Mouse (Mus musculus): ENCODE results near the gene Marc2. TPM values are rescaled to one million over a fixed set of nuclear protein-coding genes. Genes with fewer than 3 reads are reported as not detected.

Marc2 gene
- total RNA-seq, 2 experiments from 2014 or later = 93.0 to 97.6 TPM

- DNase-seq (ENCODE audit: low spot score in 2 of 2) = no peak
These were observed 11.0 kb upstream of the Marc2 start for GRCm38 (mm10) chr1:184857216-184857615.

DNA sequence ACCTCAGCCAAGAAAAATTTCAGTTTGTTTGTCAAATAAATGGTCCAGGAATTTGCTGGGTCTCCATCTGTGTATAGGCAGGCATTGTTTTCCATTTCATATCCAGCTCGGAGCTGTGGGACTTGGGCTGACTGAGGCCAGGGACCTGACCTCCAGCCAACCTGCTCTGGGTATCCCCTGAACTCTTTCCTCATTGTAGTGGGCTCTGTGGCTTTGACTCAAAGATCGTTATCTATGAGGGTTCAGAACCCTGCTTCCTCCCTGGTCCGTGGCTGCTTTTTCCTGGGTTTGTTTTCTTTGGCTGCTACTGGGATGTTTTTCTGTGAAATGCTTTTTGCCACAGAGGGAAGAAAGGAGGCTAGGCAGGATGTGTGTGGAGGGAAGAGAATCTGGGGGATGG, 7.7 kb upstream of the Marc2 start:
- DNase-seq (ENCODE audit: low spot score in 2 of 2) = no peak

- DNase-seq (ENCODE audit: low spot score in 2 of 2) = peak; percentile 36 to 54
These were observed 7.1 kb upstream of the Marc2 start for GRCm38 (mm10) chr1:184853339-184853738.

DNA sequence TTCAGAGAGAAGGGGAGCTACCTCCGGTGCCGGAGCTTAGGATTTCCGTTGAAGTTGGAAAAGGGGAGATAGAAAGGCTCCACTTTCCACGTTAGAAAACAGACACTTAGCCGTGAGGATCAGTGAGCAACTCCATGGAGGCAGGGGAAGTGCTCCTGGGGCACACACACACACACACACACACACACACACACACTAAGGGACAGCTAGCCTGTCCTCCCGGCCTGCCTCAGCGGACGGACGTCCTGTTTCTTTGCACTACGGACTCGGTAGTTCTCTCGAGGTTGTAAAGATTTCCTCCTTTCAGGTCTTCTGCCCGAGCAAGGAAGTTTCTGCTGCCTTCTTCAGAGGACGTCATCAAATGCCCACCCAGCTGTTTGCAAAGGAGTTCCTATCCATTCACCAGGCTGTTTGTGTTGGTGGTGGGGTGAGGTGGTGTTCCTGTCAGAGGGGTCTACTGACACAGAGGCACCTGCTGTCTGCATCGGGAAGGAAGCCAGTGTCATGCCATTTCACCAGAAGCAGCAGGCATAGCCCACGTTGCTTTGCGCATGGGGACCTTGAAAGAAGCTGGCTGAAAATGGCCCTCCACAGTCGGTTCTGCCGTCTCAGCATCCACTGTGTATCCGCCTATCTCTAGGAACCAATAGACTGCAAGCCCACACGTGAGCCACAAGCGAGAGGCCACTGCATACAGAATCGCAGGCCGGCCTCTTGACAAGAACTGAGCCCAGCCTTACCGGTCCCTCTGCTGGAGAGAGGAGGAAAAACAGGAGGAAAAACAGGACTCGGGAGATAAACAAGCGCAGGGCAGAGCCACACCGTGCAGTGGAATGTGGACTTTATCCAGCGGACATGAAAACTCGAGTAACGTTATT, 5.7 kb upstream of the Marc2 start:
- peak; percentile 67 to 86 for DNase-seq (ENCODE audit: low spot score in 2 of 2)

DNA sequence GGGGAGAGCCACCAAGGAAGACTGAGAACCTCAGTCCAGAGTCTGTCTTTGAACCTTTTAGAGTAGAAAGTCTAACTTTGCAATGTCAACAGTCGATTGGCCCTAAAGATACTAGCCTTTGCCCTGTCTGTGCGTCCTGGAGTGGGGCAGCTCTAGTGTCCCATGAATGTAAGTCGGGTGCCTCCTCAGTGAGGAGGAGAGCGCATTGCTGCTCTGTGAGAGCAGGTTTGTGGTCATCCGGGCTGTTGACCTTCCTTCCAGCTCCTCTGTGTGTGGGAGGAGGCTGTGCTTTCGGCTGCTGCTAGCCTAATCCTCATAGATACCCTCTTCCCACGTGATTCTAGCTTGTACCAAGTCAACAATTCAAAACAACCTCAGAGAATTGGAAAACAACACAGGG, 4.9 kb upstream of the Marc2 start:
- DNase-seq (ENCODE audit: low spot score in 2 of 2) = no peak

GRCm38 (mm10) chr1:184846973-184847372, 722 bp upstream of the Marc2 start:
- DNase-seq (ENCODE audit: low spot score in 2 of 2) = no peak

- peak; percentile 80 to 86 for DNase-seq (ENCODE audit: low spot score in 2 of 2)
These were observed 860 bp downstream of the Marc2 start for GRCm38 (mm10) chr1:184845111-184846071.

DNA sequence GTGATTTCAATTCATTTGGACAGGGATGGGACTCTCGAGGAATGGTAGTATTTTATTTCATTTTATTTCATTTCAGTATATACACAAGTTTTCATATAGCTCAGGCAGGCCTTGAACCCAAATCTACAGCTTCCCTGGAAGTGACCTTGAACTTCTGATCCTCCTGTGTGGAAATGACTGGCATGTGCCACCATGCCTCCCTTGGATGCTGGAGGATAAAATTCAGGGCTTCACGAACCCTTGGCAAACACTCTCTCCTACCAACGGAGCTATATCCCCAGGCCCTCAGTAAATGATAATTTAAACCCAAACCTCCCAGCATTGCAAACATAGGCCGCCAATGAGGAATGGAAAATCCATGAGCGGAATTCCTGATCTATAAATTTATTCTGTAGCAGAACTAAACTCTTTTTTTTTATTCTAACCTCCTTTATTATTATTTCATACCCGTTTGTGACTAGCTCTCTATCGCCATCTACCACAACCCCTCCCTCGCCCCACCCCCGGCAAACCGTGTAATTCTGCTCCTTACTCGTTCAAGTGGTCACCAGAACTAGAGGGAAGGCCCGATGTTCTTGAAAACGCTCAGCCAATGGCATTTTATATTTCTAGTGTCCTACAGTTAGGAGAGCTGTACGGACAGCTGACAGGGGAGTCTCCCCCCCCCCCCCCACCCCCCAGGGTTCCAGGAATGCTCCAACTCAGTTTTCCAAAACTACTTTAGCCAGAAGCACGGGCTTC, 1.8 kb downstream of the Marc2 start:
- DNase-seq (ENCODE audit: low spot score in 2 of 2) = no peak

DNA sequence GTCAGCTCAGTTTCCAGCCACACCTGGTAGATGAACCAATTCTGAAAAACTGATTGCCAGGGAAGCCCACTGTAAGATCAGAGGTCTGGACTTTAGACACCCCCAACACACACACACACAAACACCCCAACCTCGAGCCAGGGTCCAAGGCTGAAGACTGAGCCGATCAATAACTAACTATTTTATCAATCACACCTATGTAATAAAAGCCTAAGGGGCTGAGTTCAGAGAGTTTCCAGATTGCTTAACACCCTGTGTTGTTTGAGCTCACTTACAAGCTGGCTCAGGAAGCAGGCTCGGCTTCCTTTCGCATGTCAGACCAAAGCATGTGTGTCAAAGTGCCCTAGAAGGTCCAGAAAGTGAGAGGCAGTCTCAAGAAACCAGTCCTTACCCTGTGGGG, 8.6 kb downstream of the Marc2 start:
- no peak for DNase-seq (ENCODE audit: low spot score in 2 of 2)

DNA sequence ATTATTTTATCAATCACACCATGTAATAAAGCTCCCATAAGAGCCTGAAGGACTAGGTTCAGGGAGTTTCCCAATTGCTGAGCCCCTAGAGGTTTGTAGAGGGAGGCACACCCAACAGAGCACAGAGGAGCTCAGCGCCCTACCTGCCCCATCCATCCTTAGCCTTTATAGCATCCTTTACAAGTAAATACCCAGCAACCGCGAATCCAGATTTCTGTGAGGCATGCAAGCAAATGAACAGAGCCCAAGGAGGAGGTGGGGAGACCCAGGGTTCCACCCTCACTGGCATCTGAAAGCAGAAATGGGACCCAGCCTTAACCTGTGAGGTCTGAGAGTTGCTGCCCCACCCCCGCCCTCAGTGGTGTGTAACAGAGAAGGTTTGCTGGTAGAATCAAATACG, 9.9 kb downstream of the Marc2 start:
- no peak for DNase-seq (ENCODE audit: low spot score in 2 of 2)

GRCm38 (mm10) chr1:184833499-184833898, 12.8 kb downstream of the Marc2 start:
- no peak for DNase-seq (ENCODE audit: low spot score in 2 of 2)

GRCm38 (mm10) chr1:184832211-184832610, 14.0 kb downstream of the Marc2 start:
- DNase-seq (ENCODE audit: low spot score in 2 of 2) = no peak

- DNase-seq (ENCODE audit: low spot score in 2 of 2) = no peak
These were observed 16.4 kb downstream of the Marc2 start for GRCm38 (mm10) chr1:184829897-184830296.

- DNase-seq (ENCODE audit: low spot score in 2 of 2) = no peak
These were observed 19.0 kb downstream of the Marc2 start for GRCm38 (mm10) chr1:184827175-184827701.

- peak; percentile 52 to 66 for DNase-seq (ENCODE audit: low spot score in 2 of 2)
These were observed 21.2 kb downstream of the Marc2 start for GRCm38 (mm10) chr1:184825093-184825492.

- peak; percentile 74 to 89 for DNase-seq (ENCODE audit: low spot score in 2 of 2)
These were observed 21.8 kb downstream of the Marc2 start for GRCm38 (mm10) chr1:184824439-184824851.

GRCm38 (mm10) chr1:184822678-184823077, 23.6 kb downstream of the Marc2 start:
- DNase-seq (ENCODE audit: low spot score in 2 of 2) = peak; percentile 19 to 63

- no peak for DNase-seq (ENCODE audit: low spot score in 2 of 2)
These were observed 28.5 kb downstream of the Marc2 start for GRCm38 (mm10) chr1:184817768-184818167.

- DNase-seq (ENCODE audit: low spot score in 2 of 2) = no peak
These were observed 34.5 kb downstream of the Marc2 start for GRCm38 (mm10) chr1:184811716-184812250.

DNA sequence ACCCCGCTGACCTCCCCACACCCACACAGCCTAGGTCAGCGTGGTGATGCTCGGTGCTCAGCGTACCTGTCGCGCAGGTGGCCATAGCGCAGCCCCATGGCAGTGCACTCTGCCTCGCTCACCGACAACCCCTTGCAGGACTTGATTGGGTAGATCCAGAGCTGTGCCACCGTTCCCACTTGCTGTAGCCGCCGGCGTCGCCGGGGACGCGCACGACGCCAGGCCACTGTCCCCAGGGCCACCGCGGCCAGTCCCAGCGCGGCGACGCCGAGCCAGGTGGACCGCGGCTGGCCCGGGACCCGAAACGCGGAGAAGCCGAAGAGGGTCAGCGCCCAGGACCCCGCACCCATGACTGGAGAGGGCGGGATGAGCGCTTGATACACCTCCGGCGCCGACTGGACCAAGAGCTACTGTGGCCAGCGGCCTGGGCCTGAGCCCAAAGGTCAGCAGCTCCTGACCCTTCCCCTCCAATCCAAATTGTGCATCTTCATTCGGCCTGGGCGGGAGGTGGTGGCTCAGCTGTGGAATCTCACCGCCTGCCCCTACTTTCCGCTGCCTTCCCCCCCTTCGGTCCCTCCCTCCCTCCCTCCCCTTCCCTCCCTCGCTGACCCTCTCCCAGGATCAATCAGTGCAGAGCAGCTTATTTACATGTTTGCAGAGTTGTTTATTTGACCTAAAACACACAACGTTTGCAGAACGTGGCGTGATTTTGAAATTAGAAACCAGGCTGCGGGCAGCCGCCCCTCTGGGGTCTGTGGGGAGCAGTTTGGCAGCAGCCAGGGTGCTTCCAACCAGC, 35.3 kb downstream of the Marc2 start, which contains the start of gene Marc1:
Marc1 (minus strand) TSS at position 534 of the 796 bp plus-strand sequence.
- no peak for DNase-seq (ENCODE audit: low spot score in 2 of 2)

Data from layer of hippocampus, postnatal 14 days (tissue).